Mouse (Mus musculus): ENCODE measurements around the gene Sh3gl1. TPM values are rescaled to one million over a fixed set of nuclear protein-coding genes. Genes with fewer than 3 reads are reported as not detected.

The Sh3gl1 gene
- polyA plus RNA-seq, 1 experiment from 2014 or later, result 125 TPM

DNA sequence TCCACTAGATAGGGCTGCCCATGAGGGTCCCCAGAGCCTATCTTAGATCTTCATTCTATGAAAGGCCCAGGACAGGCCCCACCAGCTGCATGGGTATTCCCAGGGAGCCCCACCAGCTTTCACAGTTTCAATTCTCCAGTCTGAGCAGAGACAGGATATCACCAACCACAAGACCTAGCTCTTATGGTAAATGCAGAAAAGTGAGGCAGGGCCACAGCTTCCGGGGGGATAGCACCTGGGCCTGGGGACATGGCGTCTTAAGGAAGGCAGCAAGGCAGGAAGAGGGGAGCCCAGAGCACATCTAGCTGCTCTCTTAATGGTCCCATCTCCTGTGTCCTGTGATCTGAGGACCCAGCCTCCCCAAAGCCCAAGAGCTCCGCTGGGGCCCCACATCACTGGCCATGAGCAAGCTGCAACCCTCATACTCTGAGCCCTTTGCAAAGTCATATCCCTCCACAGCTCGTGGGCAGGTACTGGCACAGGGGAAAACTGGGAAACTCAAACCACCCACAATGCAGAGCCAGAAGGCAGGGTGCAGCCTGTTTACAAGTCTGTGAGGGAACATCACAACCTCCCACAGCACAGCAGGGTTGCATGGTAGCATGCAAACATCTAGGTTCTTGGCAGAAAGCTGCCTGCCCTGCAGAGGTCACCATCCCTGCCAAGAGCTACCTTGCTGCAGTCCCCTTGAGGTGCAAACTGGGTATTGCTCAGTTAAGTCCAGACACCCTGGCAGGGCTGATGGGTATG lies 15.1 kb downstream of the Sh3gl1 start:
- peak overlapping the region; percentile 34; the same call in 1 of the 2 replicates for H3K27ac ChIP-seq (ENCODE audit: low read depth, low read length)
- WGBS, result 87% methylated on average over 4 of the region's 4 CpGs
- H3K9ac ChIP-seq (ENCODE audit: low read length), result no peak overlapping the region
- H3K4me3 ChIP-seq (ENCODE audit: low read depth, low read length), result no peak overlapping the region
- no peak for DNase-seq (ENCODE audit: low spot score)
- peaks cover 6% of the 10 kb centered on the region; the same call in 1 of the 2 replicates for H3K4me1 ChIP-seq (ENCODE audit: control insufficient read depth, insufficient read depth, low read length)
- peaks cover 19% of the 10 kb centered on the region for H3K36me3 ChIP-seq (ENCODE audit: control insufficient read depth, insufficient read depth, low read length)
- no peaks in the 10 kb centered on the region for H3K9me3 ChIP-seq (ENCODE audit: control insufficient read depth, low read length)
- no peak for ATAC-seq (ENCODE audit: insufficient read depth, low FRiP score, low TSS enrichment)
- no peaks in the 10 kb centered on the region for H3K27me3 ChIP-seq (ENCODE audit: control insufficient read depth, insufficient read depth, low read length)
- H3K4me2 ChIP-seq (ENCODE audit: low read depth), result no peak overlapping the region

DNA sequence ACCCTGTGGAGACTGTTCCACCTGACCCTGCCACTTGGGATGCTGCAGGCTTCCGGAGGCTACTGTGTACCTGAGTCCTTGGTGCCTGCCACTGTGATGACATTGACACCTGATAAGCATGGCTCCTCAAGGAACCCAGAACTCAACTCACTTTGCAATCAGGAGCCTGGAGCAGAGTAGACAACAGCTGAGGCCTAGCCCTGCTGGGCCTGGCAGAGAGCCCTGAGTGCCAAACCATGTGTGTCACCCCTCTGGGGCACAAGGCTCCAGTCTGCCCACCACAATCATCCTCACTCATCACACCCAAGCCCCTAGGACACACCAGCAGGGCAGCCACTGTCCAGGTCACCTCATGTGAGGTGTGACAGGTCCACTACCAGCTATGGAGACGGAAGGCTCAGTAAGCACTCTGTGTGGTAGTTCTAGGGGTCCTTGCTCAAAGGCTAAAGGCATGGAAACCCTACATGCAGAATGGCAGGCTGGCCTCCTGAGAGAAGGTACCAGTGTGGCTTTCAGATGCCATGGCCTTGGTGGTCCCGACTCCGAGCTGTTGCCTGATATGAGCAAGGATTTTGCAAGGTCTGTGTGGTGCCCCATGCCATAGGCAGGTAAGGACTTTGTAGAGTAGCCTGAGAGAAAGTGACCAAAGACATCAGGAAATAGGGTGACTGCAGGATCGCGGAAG lies 15.9 kb downstream of the Sh3gl1 start:
- H3K27me3 ChIP-seq (ENCODE audit: control insufficient read depth, insufficient read depth, low read length), result no peaks in the 10 kb centered on the region
- H3K4me3 ChIP-seq (ENCODE audit: low read depth, low read length), result no peak overlapping the region
- no peaks in the 10 kb centered on the region for H3K9me3 ChIP-seq (ENCODE audit: control insufficient read depth, low read length)
- DNase-seq (ENCODE audit: low spot score) (no peak), ATAC-seq (ENCODE audit: insufficient read depth, low FRiP score, low TSS enrichment) (no peak)
- peak overlapping the region; percentile 34; the same call in 1 of the 2 replicates for H3K27ac ChIP-seq (ENCODE audit: low read depth, low read length)
- WGBS, result 93% methylated on average over 6 of the region's 6 CpGs
- H3K36me3 ChIP-seq (ENCODE audit: control insufficient read depth, insufficient read depth, low read length), result peaks cover 26% of the 10 kb centered on the region
- peaks cover 6% of the 10 kb centered on the region; the same call in 1 of the 2 replicates for H3K4me1 ChIP-seq (ENCODE audit: control insufficient read depth, insufficient read depth, low read length)
- H3K9ac ChIP-seq (ENCODE audit: low read length), result no peak overlapping the region
- no peak overlapping the region for H3K4me2 ChIP-seq (ENCODE audit: low read depth)

DNA sequence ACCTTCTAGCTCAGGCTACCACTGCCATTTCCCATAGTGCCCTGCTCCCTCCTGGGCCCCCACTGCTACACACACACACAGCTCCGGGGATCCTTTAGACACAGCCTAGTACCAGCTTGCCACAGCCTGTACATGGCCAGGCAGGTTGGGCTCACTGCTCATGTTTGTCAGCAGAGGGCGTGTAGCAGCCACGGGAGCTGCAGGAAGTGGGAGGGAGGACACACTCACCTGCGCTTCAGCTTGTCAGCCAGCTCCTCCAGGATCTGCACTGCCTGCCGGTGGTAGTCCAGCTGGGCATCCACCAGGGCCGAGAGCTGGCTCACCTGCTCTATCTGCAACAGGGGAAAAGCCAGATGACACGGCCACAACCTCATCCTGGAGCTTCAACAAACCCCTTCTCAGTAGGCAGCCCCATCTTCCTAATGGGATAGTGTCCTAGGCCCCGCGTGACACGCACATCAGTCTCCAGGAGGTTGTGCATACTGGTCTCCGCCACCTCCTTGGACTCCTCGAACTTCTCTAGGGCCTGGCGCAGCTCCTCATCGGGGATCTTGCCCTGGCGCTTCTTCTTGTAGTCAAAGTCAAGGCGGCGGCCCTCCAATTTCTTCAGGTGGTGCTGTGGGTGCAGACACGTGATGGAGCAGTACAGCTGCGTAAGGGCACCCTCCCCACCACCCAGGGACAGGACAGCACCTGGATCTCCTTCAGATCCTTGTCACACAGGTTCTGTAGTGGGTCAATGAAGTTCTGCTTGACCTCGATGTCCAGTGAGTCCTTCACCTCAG lies 17.9 kb downstream of the Sh3gl1 start:
- WGBS, result 83% methylated on average over 20 of the region's 20 CpGs

DNA sequence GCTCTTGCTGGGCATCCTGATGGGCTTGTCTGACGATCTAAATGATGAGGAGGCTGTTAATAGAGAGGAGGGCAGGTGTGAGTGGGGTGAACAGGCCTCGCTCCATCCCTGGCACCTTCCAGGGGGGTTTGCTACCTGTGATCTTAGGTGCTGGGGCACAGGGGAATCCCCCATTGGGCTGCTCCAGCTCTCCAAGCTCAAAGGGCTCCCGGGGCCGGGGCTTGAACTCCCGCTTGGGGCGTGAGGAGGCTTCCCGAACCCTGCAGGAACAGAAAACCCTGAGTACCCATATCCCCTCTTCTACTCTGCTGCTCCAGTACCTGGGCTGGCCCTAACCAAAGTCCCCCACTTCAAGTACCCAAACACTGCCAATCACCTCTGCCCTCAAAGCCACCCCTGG lies 18.6 kb downstream of the Sh3gl1 start:
- WGBS, result 81% methylated on average over 7 of the region's 7 CpGs
- Histone ChIP-seq H3K27ac (ENCODE audit: low read depth, low read length) (no peak overlapping the region), H3K4me2 (ENCODE audit: low read depth) (no peak overlapping the region), H3K4me3 (ENCODE audit: low read depth, low read length) (no peak overlapping the region), H3K36me3 (ENCODE audit: control insufficient read depth, insufficient read depth, low read length) (peaks cover 34% of the 10 kb centered on the region), H3K4me1 (ENCODE audit: control insufficient read depth, insufficient read depth, low read length) (peaks cover 5% of the 10 kb centered on the region; the same call in 1 of the 2 replicates), H3K27me3 (ENCODE audit: control insufficient read depth, insufficient read depth, low read length) (no peaks in the 10 kb centered on the region), H3K9me3 (ENCODE audit: control insufficient read depth, low read length) (no peaks in the 10 kb centered on the region), H3K9ac (ENCODE audit: low read length) (no peak overlapping the region)
- no peak for DNase-seq (ENCODE audit: low spot score)
- no peak for ATAC-seq (ENCODE audit: insufficient read depth, low FRiP score, low TSS enrichment)

More for the DNA sequence above, 17.9 kb downstream of the Sh3gl1 start:
- H3K27me3 ChIP-seq (ENCODE audit: control insufficient read depth, insufficient read depth, low read length), result no peaks in the 10 kb centered on the region
- H3K4me2 ChIP-seq (ENCODE audit: low read depth), result no peak overlapping the region
- H3K9ac ChIP-seq (ENCODE audit: low read length), result no peak overlapping the region
- H3K27ac ChIP-seq (ENCODE audit: low read depth, low read length), result no peak overlapping the region
- H3K36me3 ChIP-seq (ENCODE audit: control insufficient read depth, insufficient read depth, low read length), result peaks cover 29% of the 10 kb centered on the region
- ATAC-seq (ENCODE audit: insufficient read depth, low FRiP score, low TSS enrichment) (no peak), DNase-seq (ENCODE audit: low spot score) (no peak)
- H3K9me3 ChIP-seq (ENCODE audit: control insufficient read depth, low read length), result no peaks in the 10 kb centered on the region
- no peak overlapping the region; the same call in 1 of the 2 replicates for H3K4me3 ChIP-seq (ENCODE audit: low read depth, low read length)
- peaks cover 6% of the 10 kb centered on the region; the same call in 1 of the 2 replicates for H3K4me1 ChIP-seq (ENCODE audit: control insufficient read depth, insufficient read depth, low read length)

DNA sequence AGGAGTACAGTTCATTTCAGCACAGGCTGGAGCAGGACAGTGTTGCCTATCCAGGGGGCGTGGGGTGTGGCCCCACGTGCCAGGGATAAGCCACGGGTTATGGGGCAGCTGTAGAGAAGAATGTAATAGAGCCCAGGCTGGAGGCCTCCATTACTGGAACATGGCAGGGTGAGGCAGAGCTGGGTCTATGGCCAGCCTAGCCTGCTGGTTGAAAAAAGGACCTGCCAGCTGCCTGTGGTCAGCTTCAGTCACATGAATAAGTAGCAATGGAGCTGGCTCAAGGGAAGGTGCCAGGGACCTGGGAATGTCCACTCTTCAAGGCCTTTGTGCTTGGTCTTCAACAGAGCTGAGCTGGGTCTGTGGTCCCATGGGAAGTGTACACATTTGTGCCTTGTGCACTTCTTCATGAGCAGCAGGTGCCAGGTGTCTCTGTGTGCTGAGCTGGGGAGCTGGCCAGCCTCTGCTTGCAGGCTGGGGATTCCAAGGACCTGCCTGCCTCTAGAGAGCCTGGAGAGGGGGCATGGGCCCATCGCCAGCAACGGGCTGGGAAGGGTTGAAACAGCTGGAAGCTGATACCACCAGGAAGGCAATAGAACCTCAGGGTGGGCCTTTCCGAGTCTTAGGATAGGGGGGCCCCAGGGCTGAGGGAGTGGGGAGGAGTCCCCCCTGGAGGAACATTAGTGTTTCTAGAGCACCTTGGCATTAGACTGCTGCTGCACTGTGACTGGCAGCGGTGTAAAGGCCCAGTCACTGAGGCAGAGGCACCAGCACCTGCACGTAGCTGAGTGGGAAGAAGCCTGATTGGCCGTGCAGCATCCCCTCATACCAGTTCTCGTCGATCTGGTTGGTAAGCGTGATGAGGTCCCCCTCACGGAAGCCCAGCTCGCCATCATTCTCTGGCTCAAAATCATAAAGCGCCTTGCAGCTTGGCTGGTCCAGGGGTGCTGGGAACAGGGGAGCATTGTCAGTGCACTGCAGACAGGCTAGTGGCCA lies 19.3 kb downstream of the Sh3gl1 start:
- whole genome bisulfite sequencing, result 87% methylated on average over 15 of the region's 15 CpGs
- Histone ChIP-seq H3K4me3 (ENCODE audit: low read depth, low read length) (no peak overlapping the region), H3K27me3 (ENCODE audit: control insufficient read depth, insufficient read depth, low read length) (no peaks in the 10 kb centered on the region), H3K9ac (ENCODE audit: low read length) (no peak overlapping the region), H3K27ac (ENCODE audit: low read depth, low read length) (no peak overlapping the region), H3K4me1 (ENCODE audit: control insufficient read depth, insufficient read depth, low read length) (no peaks in the 10 kb centered on the region), H3K4me2 (ENCODE audit: low read depth) (no peak overlapping the region), H3K36me3 (ENCODE audit: control insufficient read depth, insufficient read depth, low read length) (peaks cover 34% of the 10 kb centered on the region), H3K9me3 (ENCODE audit: control insufficient read depth, low read length) (no peaks in the 10 kb centered on the region)
- ATAC-seq (ENCODE audit: insufficient read depth, low FRiP score, low TSS enrichment) (no peak), DNase-seq (ENCODE audit: low spot score) (no peak)

DNA sequence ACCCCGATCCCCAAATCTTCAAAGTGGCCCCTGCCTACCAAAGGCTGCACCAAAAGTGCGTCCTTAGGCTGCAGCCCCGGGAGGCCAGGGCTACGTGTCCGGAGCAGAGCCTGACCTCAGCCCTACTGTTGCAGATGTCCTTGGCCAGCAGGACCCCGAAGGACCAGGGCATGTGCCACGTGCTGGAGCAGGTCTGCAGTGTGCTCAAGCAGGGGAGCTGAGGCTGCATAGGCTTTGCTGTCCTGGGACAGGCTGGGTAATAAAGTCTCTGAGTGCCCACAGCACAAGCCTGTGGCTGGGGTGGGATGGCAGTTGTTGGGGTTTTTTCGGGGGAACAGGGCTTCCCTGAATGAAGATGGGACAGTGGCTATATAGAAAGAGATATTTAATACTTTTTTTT lies 20.1 kb downstream of the Sh3gl1 start:
- Histone ChIP-seq H3K4me3 (ENCODE audit: low read depth, low read length) (no peak overlapping the region), H3K27ac (ENCODE audit: low read depth, low read length) (no peak overlapping the region), H3K36me3 (ENCODE audit: control insufficient read depth, insufficient read depth, low read length) (peaks cover 41% of the 10 kb centered on the region), H3K9me3 (ENCODE audit: control insufficient read depth, low read length) (no peaks in the 10 kb centered on the region), H3K4me2 (ENCODE audit: low read depth) (no peak overlapping the region), H3K27me3 (ENCODE audit: control insufficient read depth, insufficient read depth, low read length) (no peaks in the 10 kb centered on the region), H3K9ac (ENCODE audit: low read length) (no peak overlapping the region), H3K4me1 (ENCODE audit: control insufficient read depth, insufficient read depth, low read length) (no peaks in the 10 kb centered on the region)
- ATAC-seq (ENCODE audit: insufficient read depth, low FRiP score, low TSS enrichment) (no peak), DNase-seq (ENCODE audit: low spot score) (no peak)
- 86% methylated on average over 8 of the region's 8 CpGs for WGBS

DNA sequence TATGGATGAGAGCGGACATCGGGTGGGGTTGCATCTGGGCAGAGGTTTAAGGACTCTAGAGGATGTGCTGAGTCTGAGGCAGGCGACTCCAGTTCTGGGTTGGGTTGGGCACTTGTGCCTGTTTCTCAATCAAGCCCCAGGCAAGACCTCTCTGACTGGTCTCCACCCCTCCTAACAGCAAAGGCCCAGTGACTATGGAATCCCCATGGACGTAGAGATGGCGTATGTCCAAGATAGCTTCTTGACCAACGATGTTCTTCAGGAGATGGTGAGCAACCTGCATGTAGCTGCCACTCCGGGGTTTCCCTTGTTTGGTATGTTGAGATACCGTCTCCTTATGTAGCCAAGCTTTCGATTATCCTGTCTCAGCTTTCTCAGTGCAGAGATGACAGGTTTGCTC lies 21.1 kb downstream of the Sh3gl1 start:
- Histone ChIP-seq H3K9ac (ENCODE audit: low read length) (no peak overlapping the region), H3K27ac (ENCODE audit: low read depth, low read length) (no peak overlapping the region), H3K9me3 (ENCODE audit: control insufficient read depth, low read length) (no peaks in the 10 kb centered on the region), H3K4me2 (ENCODE audit: low read depth) (no peak overlapping the region), H3K4me1 (ENCODE audit: control insufficient read depth, insufficient read depth, low read length) (peaks cover 3% of the 10 kb centered on the region), H3K4me3 (ENCODE audit: low read depth, low read length) (no peak overlapping the region), H3K36me3 (ENCODE audit: control insufficient read depth, insufficient read depth, low read length) (peaks cover 41% of the 10 kb centered on the region), H3K27me3 (ENCODE audit: control insufficient read depth, insufficient read depth, low read length) (no peaks in the 10 kb centered on the region)
- ATAC-seq (ENCODE audit: insufficient read depth, low FRiP score, low TSS enrichment) (no peak), DNase-seq (ENCODE audit: low spot score) (no peak)
- WGBS, result 96% methylated on average over 9 of the region's 9 CpGs

DNA sequence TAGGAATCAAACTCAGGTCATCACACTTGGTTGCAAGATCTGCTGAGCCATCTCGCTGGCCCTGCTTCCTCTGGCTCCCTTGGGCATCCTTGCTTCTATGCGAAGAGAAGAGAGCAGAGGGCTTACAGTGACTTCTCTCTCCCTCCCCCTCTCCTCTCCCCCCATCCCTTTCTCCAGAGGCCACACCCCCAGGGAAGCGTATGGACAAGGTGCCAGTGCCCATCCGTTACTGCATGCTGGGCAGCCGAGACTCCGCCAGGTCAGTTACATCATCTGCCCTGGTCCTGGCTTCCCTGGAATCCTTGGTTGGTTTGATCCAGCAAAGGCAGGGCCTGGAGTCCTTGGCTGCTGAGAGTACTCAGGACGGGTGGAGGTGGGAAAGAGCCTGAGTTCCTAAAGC lies 25.0 kb downstream of the Sh3gl1 start:
- Histone ChIP-seq H3K27me3 (ENCODE audit: control insufficient read depth, insufficient read depth, low read length) (no peaks in the 10 kb centered on the region), H3K4me2 (ENCODE audit: low read depth) (no peak overlapping the region), H3K9ac (ENCODE audit: low read length) (no peak overlapping the region), H3K4me3 (ENCODE audit: low read depth, low read length) (no peak overlapping the region), H3K4me1 (ENCODE audit: control insufficient read depth, insufficient read depth, low read length) (peaks cover 10% of the 10 kb centered on the region), H3K9me3 (ENCODE audit: control insufficient read depth, low read length) (no peaks in the 10 kb centered on the region), H3K36me3 (ENCODE audit: control insufficient read depth, insufficient read depth, low read length) (peaks cover 23% of the 10 kb centered on the region), H3K27ac (ENCODE audit: low read depth, low read length) (no peak overlapping the region)
- 91% methylated on average over 7 of the region's 7 CpGs for WGBS
- no peak for ATAC-seq (ENCODE audit: insufficient read depth, low FRiP score, low TSS enrichment)
- no peak for DNase-seq (ENCODE audit: low spot score)
